Mouse (Mus musculus): Measurements from ENCODE around the gene Thrap3. TPM values are rescaled to one million over a fixed set of nuclear protein-coding genes. Genes with fewer than 3 reads are reported as not detected.
"Not testable (repeated sequence)": the region's sequence is repeated elsewhere in the genome, so short reads cannot be mapped to it uniquely, and the experiment has no call there.

The Thrap3 gene
- polyA plus RNA-seq, 1 experiment from 2014 or later = 78.7 TPM

GRCm38 (mm10) chr4:126194216-126194615, 8.3 kb downstream of the Thrap3 start:
- H3K9me3 ChIP-seq (ENCODE audit: control insufficient read depth, low read length) = no peaks in the 10 kb centered on the region
- no peaks in the 10 kb centered on the region; the same call in 1 of the 2 replicates for H3K4me1 ChIP-seq (replicated peaks; ENCODE audit: control insufficient read depth, insufficient read depth)
- no peak overlapping the region for H3K9ac ChIP-seq (ENCODE audit: low read length)
- no peak overlapping the region for H3K27ac ChIP-seq (replicated peaks)
- H3K36me3 ChIP-seq (ENCODE audit: control insufficient read depth, insufficient read depth, low read length) = peaks cover 8% of the 10 kb centered on the region; the same call in 1 of the 2 replicates
- H3K4me2 ChIP-seq (replicated peaks; ENCODE audit: low read depth) = no peak overlapping the region
- TF ChIP-seq CTCF (IDR thresholded peaks at IDR 0.05; ENCODE audit: low read depth) (no peak), EP300 (optimal IDR thresholded peaks at IDR 0.05) (no peak)
- H3K4me3 ChIP-seq (ENCODE audit: low read depth, low read length) = no peak overlapping the region
- DNase-seq (ENCODE audit: low spot score) (no peak), ATAC-seq (ENCODE audit: low FRiP score, low TSS enrichment) (no peak)
- no peaks in the 10 kb centered on the region for H3K27me3 ChIP-seq (ENCODE audit: control insufficient read depth, insufficient read depth, low read length)

DNA sequence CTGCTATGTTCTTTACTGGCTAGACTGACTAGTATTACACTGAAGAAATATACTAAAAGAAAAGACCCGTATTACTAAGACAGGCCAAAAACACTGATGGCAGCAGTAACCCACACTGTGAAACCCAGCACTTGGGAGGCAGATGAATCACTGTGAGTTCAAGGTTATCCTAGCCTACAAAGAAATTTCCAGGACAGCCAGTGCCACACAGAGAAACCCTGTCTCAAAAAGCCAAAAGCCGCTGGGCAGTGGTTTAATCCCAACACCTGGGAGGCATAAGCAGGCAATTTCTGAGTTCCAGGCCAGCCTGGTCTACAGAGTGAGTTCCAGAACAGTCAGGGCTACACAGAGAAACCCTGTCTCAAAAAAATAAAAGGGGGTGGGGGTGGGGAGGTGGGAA, 11.9 kb downstream of the Thrap3 start:
- Histone ChIP-seq H3K4me3 (ENCODE audit: low read depth, low read length) (no peak overlapping the region), H3K9ac (ENCODE audit: low read length) (no peak overlapping the region), H3K4me1 (replicated peaks; ENCODE audit: control insufficient read depth, insufficient read depth) (no peaks in the 10 kb centered on the region), H3K9me3 (ENCODE audit: control insufficient read depth, low read length) (no peaks in the 10 kb centered on the region), H3K36me3 (ENCODE audit: control insufficient read depth, insufficient read depth, low read length) (peaks cover 8% of the 10 kb centered on the region; the same call in 1 of the 2 replicates), H3K27me3 (ENCODE audit: control insufficient read depth, insufficient read depth, low read length) (no peaks in the 10 kb centered on the region), H3K4me2 (replicated peaks; ENCODE audit: low read depth) (no peak overlapping the region), H3K27ac (replicated peaks) (no peak overlapping the region)
- DNase-seq (ENCODE audit: low spot score) (no peak), ATAC-seq (ENCODE audit: low FRiP score, low TSS enrichment) (no peak)
- no peak for TF ChIP-seq CTCF (IDR thresholded peaks at IDR 0.05; ENCODE audit: low read depth)
- TF ChIP-seq EP300 (optimal IDR thresholded peaks at IDR 0.05) = no peak
- WGBS = 86% methylated on average over 2 of the region's 2 CpGs

DNA sequence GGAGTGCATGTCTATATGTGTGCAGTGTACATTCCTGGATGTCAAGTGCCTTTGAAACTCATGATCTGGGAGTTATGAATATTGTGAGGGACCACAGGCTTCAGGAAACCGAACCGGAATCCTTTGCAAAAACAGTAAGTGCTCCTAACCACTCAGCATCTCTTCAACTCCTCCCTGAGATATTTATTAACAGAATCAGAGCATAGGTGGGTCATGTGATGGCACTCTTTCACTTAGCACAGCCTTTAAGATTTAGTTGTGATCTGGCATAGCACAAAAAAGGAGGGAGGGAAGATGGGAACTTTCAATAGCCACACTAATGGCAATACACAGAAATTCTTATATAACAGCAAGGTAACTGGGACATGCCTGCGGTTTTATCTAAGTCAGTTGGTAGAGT, 15.5 kb downstream of the Thrap3 start:
- H3K27ac ChIP-seq (replicated peaks) = no peak overlapping the region
- H3K27me3 ChIP-seq (ENCODE audit: control insufficient read depth, insufficient read depth, low read length) = no peaks in the 10 kb centered on the region
- WGBS = 73% methylated on average over 3 of the region's 3 CpGs
- TF ChIP-seq CTCF (IDR thresholded peaks at IDR 0.05; ENCODE audit: low read depth) = no peak
- TF ChIP-seq EP300 (optimal IDR thresholded peaks at IDR 0.05) = no peak
- DNase-seq (ENCODE audit: low spot score) (no peak), ATAC-seq (ENCODE audit: low FRiP score, low TSS enrichment) (no peak)
- H3K4me3 ChIP-seq (ENCODE audit: low read depth, low read length) = no peak overlapping the region
- H3K9me3 ChIP-seq (ENCODE audit: control insufficient read depth, low read length) = no peaks in the 10 kb centered on the region
- peaks cover 3% of the 10 kb centered on the region; the same call in 1 of the 2 replicates for H3K36me3 ChIP-seq (ENCODE audit: control insufficient read depth, insufficient read depth, low read length)
- H3K9ac ChIP-seq (ENCODE audit: low read length) = no peak overlapping the region
- H3K4me1 ChIP-seq (replicated peaks; ENCODE audit: control insufficient read depth, insufficient read depth) = no peaks in the 10 kb centered on the region
- H3K4me2 ChIP-seq (replicated peaks; ENCODE audit: low read depth) = no peak overlapping the region

- TF ChIP-seq EP300 (optimal IDR thresholded peaks at IDR 0.05) (no peak), CTCF (IDR thresholded peaks at IDR 0.05; ENCODE audit: low read depth) (no peak)
- 70% methylated on average over 5 of the region's 5 CpGs for WGBS
- Histone ChIP-seq H3K4me1 (replicated peaks; ENCODE audit: control insufficient read depth, insufficient read depth) (no peaks in the 10 kb centered on the region), H3K4me3 (ENCODE audit: low read depth, low read length) (no peak overlapping the region), H3K27ac (replicated peaks) (no peak overlapping the region), H3K9me3 (ENCODE audit: control insufficient read depth, low read length) (no peaks in the 10 kb centered on the region), H3K27me3 (ENCODE audit: control insufficient read depth, insufficient read depth, low read length) (no peaks in the 10 kb centered on the region), H3K36me3 (ENCODE audit: control insufficient read depth, insufficient read depth, low read length) (peaks cover 4% of the 10 kb centered on the region; the same call in 1 of the 2 replicates), H3K9ac (ENCODE audit: low read length) (no peak overlapping the region), H3K4me2 (replicated peaks; ENCODE audit: low read depth) (no peak overlapping the region)
- ATAC-seq (ENCODE audit: low FRiP score, low TSS enrichment) (no peak), DNase-seq (ENCODE audit: low spot score) (no peak)
Observed at GRCm38 (mm10) chr4:126183034-126183433, 19.5 kb downstream of the Thrap3 start.

DNA sequence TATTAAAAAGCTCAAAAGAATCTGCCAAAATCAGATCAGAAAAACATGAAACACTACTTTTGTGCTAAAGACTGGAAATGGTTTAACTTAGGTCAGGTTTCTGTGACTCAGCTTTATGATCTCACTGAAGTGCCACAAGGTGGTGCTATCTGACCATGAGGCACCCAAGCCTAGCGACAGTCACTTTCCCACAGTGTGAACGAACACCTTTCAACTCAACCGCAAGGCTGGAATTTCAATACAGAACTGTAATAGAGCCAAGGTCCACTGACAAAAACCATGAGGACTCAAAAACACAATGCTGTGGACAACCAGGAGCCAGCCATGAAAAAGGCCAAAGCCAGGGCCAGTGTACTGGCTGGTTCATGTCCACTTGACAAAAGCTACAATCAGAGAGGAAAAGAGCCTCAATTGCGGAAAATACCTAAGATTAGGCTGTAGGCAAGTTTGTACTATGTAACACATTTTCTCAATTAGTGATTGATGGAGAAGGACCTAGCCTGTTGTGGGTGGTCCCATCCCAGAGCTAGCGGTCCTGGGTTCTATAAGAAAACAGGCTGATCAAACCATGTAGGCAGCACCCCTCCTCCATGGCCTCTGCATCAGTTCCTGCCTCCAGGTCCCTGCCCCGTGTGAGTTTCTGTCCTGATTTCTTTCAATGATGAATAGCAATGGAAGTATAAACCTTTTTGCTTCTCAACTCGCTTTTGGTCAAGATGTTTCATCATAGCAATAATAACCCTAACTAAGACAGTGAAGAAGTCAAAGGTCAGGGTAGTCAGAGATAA, 21.2 kb downstream of the Thrap3 start:
- Histone ChIP-seq H3K27me3 (ENCODE audit: control insufficient read depth, insufficient read depth, low read length) (no peaks in the 10 kb centered on the region), H3K9me3 (ENCODE audit: control insufficient read depth, low read length) (no peaks in the 10 kb centered on the region), H3K27ac (replicated peaks) (no peak overlapping the region), H3K9ac (ENCODE audit: low read length) (no peak overlapping the region), H3K4me3 (ENCODE audit: low read depth, low read length) (no peak overlapping the region), H3K4me2 (replicated peaks; ENCODE audit: low read depth) (no peak overlapping the region), H3K36me3 (ENCODE audit: control insufficient read depth, insufficient read depth, low read length) (peaks cover 10% of the 10 kb centered on the region; the same call in 1 of the 2 replicates), H3K4me1 (replicated peaks; ENCODE audit: control insufficient read depth, insufficient read depth) (no peaks in the 10 kb centered on the region)
- TF ChIP-seq EP300 (optimal IDR thresholded peaks at IDR 0.05) (no peak), CTCF (IDR thresholded peaks at IDR 0.05; ENCODE audit: low read depth) (peak; percentile 90)
- WGBS = 39% methylated on average over 7 of the region's 7 CpGs
- peak; percentile 54 for DNase-seq (ENCODE audit: low spot score)
- ATAC-seq (ENCODE audit: low FRiP score, low TSS enrichment) = peak; percentile 84

DNA sequence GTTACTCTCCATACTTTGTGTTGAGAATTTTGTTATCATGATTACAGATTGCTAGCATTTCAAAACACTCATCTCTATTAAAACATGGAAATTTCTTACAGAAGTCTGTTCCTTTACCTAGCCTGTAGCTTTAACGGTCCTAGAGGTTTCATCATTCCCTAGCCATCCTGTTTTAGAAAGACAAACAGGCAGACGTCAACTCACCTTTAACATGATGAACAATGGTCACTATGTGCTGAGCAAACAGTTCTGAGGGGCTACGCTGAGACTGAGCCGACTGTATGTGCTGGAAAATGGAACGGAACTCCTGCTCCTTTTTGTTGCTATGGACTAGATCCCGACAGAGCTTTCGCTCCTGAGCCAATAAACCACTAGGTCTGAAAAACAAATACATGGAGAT, 26.6 kb downstream of the Thrap3 start:
- H3K27ac ChIP-seq (replicated peaks); DNase-seq (ENCODE audit: low spot score); H3K9ac ChIP-seq (ENCODE audit: low read length); H3K9me3 ChIP-seq (ENCODE audit: control insufficient read depth, low read length); H3K4me2 ChIP-seq (replicated peaks; ENCODE audit: low read depth); H3K4me3 ChIP-seq (ENCODE audit: low read depth, low read length); H3K4me1 ChIP-seq (replicated peaks; ENCODE audit: control insufficient read depth, insufficient read depth); ATAC-seq (ENCODE audit: low FRiP score, low TSS enrichment); H3K27me3 ChIP-seq (ENCODE audit: control insufficient read depth, insufficient read depth, low read length): not testable (repeated sequence)
- H3K36me3 ChIP-seq (ENCODE audit: control insufficient read depth, insufficient read depth, low read length) = peaks cover 28% of the 10 kb centered on the region
- 60% methylated on average over 7 of the region's 7 CpGs for WGBS
